Mouse (Mus musculus) hematopoietic stem cell, adult 5-6 weeks (primary cell): ENCODE results near the gene Plac8. TPM values are rescaled to one million over a fixed set of nuclear protein-coding genes. Genes with fewer than 3 reads are reported as not detected.
A peak's percentile ranks its signal among the peaks of the same experiment; 100 is the strongest.

Experiments used
- ATAC-seq, 2 experiments: fragments of 125-278 bp in 1 of 2; replicated peaks in 1 of 2; 2 replicates each; pipeline ENCODE4 v1.8.0; 2016 to 2017; ENCODE audit warnings: inconsistent platforms in 2 of 2, mild to moderate bottlenecking in 2 of 2, moderate number of reproducible peaks in 2 of 2, low read depth in 1 of 2, moderate TSS enrichment in 1 of 2; ENCODE audit not compliant: low FRiP score in 2 of 2, poor library complexity in 2 of 2, severe bottlenecking in 2 of 2, insufficient read depth in 1 of 2, low TSS enrichment in 1 of 2
- total RNA-seq: library from RNA; stranded (forward); fragments of 172-1452, 232-1000 nt; gene quantifications from 2 replicates; pipeline ENCODE4 v1.2.3, GENCODE M21; 2017

Plac8 gene
- total RNA-seq, 1 experiment from 2014 or later = 739 TPM

DNA sequence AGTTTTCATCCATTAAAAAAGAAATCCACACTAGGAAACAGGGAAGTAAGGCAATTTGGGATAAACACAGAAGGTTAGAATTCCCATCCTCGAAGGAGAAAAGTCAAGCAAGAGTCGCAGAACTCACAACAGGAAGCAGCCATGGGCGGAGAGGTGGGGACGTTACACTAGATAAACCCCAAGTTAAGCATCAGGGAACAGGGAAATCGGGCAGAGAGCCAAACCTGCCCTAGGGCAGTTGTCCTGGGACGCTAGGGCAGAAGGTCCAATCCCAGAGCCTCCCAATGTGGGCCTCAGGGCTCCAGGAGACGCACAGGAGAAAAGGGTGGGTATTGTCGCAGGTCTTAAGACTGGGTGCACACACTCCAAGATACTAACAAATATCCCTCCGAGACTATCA, 14.5 kb downstream of the Plac8 start:
- no peak for ATAC-seq

DNA sequence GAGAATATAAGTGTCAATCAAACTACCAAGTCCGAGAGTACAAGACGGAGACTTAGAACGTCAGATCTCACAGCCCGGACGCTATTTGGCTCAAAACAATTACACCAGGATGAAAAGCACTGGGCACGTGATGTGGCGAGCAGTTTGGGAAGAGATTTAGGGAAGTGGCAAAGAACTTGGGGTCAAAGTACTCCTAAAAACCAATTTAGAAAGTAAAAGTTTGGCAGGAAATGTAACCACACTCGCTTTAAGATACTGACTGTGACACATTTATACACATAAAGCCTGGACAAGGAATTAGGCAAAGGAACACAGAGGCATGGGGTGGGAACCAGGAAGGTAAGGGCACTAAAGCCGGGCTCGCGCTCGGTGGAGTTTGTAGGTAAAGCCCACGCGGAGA, 15.0 kb downstream of the Plac8 start:
- ATAC-seq = peak; percentile 50 to 69; a peak in 3 of 4 replicates

DNA sequence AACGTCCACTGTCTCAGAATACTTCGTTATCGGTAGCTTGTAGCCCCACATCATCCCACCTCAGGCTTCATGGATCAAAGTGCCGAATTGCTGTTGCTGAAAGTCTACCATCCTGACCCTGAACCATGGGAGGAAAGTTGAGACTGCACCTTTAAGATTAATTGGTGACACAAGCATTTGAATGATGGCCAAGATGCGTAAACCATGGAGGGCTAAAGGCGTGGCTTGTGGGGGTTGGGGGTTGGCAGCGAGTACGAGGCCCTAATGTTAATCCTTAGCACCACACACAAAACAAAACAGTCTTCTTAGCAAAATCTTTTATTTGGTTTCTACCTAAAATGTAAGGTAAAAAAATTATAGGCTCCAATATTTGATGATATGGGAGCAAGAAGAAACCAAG, 18.6 kb downstream of the Plac8 start:
- ATAC-seq = no peak

DNA sequence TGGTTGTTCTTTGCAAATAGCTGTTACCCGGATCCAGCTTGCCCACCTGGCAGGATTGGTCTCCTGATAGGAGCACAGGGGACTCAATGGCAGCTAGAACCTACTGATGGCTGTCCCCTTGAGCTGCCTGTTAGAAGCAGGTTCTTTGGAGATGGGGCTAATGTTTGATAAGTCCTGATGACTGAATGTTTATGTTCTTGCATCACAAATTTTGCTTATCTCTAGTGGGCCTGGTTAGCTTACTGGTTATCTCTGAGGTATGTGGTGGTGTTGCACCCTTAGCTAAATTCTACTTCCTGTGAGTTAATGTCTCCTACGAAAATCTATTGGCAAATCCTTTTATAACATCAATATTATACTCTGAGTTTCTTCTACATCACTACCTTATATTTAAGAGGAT, 20.1 kb downstream of the Plac8 start:
- ATAC-seq = no peak

DNA sequence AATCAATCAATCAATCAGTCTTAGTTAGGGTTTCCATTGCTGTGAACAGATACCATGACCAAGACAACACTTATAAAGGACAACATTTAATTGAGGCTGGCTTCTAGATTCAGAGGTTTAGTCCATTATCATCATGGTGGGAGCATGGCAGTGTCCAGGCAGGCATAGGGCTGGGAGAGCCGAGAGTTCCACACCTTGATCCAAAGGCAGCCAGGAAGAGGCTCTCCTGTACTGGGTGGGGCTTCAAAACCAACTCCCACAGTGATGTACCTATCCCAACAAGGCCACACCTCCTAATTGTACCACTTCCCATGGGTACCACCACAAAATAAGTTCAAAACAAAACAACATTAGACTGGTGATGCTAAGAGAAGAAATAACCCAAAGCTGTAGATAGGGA, 21.9 kb downstream of the Plac8 start:
- no peak for ATAC-seq

DNA sequence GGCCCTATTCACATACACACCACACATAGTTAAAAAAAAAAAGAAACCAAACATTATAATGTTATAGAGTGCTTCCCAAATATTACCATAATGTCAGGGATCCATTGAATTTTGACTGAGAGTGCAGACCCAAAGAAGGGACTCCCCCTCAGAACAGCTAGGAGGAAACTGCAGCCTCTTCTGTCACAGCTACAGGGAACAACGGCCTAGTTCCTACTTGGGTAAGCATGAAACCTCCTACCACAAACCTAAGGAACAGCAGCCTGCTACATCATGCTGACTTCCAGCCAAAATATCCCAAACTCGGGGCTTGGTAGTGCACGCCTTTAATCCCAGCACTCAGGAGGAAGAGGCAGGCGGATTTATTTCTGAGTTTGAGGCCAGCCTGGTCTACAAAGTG, 22.7 kb downstream of the Plac8 start:
- ATAC-seq = no peak

DNA sequence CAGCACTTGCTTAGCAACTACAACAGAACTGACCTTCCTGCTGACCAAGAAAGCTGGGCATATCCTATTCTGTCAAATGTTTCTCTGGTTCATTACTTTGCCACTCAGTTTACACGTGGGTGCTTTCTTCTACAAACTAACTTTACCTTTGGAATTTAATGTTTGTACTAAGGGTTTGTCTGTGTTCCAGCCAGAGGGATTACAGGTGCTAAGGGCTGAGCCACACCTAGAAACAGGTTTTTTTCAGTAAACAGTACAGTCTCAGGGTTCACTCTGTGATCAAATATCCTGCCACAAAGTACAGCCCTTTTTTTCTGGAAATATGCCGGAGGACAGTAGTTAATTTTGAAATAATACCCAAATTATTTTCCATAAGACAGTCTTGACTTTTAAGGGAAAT, 23.8 kb downstream of the Plac8 start:
- ATAC-seq = no peak

DNA sequence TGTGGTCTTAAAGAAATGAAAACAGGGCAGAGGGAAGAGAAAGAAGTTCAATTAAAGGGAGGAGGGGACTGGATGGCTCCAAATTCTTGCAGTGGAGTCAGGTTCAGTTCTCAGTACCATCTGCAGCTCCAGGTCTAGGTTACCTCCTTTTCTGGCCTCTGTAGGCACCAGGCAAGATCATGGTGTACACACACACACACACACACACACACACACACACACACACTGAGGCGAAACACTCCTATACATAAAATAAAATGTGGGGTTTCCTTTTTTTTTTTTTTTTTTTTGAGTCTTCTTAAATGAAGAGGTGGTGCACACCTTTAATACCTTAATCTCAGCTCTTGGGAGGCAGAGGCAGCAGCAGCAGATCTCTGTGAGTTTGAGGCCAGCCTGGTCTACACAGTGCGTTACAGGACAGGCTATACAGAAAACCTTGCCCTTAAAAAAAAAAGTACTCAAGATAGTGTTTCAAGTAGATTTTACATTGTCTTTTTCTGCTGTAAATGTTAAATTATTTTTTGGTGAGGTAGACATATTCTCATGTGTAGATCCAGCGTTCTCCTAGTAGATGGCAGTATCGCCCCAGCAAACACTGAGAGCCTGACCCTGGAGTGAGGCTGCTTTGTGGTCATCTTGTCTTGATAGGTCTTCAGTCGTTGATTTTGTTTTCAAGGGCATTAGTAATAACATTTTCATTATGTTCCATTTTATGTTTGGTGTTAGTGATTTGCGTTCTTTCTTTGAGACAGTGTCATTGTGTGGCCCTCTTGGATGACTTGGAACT, 25.6 kb downstream of the Plac8 start:
- ATAC-seq = peak; percentile 52 to 62; a peak in 2 of 4 replicates

DNA sequence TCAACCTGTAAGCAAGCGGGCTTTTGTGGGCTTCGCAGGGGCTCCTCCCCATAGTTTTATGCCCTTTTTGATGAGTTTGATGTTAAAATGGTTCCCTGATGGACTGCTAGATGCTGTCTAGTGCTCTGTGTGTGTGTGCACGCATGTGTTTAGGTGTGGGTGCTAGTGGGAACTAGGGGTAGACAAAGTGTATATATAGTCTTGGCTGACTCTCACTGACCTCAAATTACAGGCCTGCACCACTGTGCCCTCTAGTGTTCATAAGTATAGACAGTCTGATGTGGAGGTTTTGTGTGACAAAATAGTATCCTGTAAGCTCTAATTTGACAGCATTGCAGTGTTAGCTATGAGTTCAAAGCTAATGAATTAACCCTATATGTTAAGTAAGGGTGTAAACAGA, 35.4 kb downstream of the Plac8 start:
- peak; percentile 81 to 85 for ATAC-seq

DNA sequence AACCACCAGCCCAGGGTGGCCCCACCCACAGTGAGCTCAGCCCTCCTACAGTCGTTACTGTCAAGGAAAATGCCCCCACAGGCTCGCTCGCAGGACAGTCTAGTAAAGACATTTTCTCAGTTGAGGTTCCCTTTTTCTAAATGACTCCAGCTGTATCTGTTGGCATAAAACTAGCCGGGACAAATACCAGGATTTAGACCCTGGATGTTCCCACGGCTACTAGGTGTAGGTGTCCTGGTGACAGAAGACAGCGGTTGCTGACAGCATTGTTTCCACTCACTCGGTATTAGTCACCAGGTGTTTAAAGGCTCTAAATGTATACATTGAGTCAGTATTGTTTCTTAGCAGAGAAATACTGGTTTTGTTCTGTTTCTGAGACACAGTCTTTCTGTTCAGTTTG, 36.2 kb downstream of the Plac8 start:
- no peak for ATAC-seq

DNA sequence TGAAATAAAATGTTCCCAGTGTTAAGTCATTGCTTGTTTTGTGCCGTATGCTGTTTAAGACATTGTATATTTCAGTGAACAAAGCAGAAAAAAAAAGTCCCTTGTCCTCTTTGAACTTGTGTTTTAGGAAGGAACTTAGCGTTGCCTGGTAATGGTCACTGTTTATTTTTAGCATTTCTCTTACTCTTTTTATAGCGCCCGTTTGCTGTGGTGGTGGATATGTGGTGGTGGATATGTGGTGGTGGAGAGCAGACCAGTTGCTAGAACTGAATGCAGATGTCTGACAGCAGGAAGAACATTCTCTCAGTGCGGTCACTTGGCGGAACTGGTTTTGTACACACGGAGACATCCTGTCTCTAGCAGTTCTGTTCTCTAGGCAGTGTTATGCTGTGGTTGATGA, 45.9 kb downstream of the Plac8 start:
- ATAC-seq = peak; percentile 98 to 99

DNA sequence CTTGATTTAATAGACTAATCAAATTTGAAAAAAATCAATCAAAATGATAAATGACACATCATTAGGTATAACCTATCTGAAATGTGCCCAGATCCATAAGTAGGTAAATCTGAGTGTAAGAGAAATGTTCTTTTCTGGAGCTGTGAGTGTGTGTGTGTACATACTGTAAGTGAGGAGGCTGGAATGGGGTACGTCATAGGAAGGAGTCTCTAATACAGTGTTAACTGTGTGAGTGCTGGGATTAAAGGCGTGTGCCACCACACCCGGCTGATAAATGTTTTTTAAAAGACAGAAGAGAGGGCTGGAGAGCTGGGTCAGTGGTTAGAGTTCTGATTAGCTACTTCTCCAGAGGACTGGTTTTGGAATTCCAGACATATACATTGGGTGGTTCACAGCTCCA, 46.4 kb downstream of the Plac8 start:
- ATAC-seq = 0 out of 4 replicates have a peak, but pooled peaks of 1 of the 2 experiments have one; percentile 22

DNA sequence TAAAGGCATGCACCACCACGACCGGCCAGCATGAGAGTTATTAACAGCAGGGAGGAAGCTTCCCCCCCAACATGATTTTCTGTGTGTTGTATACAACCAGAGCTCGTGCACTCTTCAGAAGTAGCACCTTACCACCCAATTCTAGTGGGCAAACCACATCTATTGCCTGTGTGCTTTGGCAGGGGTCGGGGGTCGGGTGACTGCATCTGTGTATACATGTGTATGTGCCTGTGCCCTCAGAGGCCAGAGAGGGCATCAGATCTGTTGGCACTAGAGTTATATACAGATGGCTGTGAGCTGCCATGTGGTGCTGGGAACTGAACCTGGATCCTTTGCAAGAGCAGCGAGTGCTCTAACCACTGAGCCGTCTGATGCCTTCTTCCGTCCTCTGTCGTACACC, 47.1 kb downstream of the Plac8 start:
- ATAC-seq = no peak

DNA sequence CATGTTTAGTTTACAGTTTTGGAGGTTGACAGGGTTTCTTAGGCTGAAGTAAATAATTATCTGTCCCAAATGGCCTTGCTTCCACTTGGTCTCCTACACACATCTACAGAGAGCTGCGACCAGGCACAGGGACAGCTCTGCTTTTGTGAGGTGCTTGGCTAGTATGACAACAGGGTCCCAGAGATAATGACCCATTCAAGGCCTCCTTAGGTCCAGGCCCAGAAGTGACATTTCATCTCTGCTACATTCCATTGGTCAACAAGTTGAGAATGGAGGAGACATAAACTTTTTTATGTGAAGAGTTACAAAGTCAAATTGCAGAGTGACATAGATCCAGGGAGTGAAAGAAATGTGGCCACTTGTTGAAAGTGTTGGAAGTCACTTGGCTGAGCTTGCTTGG, 48.7 kb downstream of the Plac8 start:
- ATAC-seq = no peak

DNA sequence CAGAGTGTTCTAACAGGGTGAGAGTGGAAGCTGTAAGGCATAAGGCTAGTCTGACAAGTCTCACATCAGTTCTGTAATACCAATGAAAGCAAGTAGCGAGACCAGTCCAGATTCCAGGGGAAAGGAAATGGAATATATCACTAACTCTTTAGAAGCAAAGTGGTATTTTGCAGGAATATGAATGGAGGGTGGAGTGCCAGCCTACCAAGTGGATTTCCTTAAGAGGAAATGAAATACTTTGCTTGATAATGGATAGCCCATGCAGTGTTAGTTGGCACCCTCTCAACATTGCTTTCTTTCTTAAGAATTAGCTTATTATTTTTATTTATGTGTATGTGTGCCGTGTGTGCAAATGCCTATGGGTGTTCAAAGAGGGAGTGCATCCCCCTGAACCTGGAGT, 51.8 kb downstream of the Plac8 start:
- no peak for ATAC-seq

DNA sequence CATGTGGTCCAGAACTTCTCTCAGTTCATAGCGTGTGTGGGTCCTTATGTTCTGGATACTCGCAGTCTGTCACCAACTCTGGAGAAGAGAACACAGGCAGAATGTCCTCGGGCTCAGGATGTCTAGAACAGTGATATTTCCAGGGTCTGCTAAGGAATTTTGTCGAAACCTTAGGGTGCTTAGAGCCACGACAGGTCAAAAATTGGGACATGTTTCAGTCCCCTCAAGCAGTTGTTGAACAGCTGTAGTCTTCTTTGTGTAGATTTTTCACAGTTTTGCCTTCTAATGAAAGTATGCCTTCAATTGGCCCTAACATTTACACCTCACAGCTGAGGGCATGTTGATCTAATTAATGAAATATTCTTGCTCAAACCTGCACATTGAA, 53.0 kb downstream of the Plac8 start:
- ATAC-seq = no peak

DNA sequence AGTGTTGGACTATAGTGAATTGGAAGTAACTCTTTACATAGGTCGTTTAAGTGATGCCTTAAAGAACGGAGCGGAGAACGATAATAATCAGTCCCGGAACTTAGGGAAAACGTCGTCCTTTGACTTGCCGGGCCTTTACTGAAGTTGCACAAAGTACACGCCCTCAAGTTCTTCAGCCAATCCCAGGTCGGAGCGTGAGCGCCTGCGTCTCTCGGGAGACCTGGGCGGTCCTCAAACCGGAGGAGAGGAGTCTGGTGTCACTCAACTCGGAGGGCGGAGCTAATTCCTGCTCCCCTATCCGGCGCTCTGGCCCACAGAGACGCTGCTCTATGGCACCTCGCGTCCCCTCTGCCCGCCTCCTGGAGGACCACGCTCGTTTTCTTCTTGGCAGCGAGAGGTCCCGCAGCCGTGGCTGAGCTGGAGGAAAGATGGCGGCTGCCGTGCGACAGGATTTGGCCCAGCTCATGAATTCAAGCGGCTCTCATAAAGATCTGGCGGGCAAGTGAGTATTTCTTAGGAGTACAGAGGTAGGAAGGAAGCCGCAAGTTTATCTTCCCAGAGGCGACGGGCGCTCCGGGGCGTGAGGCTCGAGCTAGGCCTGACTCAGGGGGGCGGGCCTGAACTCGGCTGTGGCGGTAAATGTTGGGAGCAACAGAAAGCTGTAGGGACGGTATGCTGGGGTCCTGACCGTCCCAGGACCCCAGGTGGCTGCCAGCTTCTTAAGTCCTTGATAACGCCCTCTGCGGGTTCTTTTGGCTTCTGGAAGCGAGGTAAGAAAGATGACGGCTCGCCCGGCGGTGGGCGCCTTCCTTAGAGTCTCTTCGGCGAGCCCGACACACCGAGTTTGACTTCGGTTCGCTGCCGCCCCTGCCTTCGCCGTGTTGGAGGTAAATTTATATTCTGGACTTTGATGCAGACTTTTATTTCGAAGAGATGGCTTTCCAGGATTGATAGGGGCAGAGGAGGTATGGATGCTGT, 53.7 kb downstream of the Plac8 start, which contains the start of gene Cops4:
Gene Cops4 (plus strand): TSS at position 261 of the 978 bp plus-strand sequence.
- ATAC-seq = peak; percentile 99 to 100

DNA sequence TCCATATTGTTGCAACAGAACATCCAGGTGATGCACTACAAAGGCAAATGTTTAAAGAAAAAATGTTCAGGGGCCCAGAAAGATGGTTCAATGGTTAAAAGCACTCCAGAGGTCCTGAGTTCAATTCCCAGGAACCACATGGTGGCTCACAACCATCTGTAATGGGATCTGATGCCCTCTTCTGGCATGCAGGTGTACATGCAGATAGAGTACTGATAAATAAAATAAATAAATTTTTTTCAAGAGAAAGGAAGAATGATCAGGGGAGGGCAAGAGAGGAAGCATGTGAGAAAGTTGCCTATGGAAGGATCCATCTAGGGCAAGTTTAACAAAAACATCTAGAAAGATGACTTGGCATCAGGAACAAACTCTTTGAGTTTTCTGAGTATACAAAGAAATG, 59.5 kb downstream of the Plac8 start:
- no peak for ATAC-seq
